Mouse (Mus musculus) olfactory bulb, adult 2 months (tissue): ENCODE data around the gene Pltp.

Experiments
- CTCF ChIP-seq: fragments of 200-500 bp; IDR thresholded peaks from 2 replicates; pipeline ENCODE4 v1.5.1; 2012; ENCODE audit warnings: low read depth, mild to moderate bottlenecking, low read length, moderate library complexity; ENCODE audit not compliant: insufficient read depth
- POLR2A ChIP-seq: fragments of 200-500 bp; IDR thresholded peaks from 2 replicates; pipeline ENCODE4 v1.6.1; 2012; ENCODE audit warnings: mild to moderate bottlenecking, low read depth, low read length, moderate library complexity; ENCODE audit not compliant: insufficient read depth

GRCm38 (mm10) chr2:164803921-164804313 lies 53.6 kb downstream of the Pltp start:
- TF ChIP-seq CTCF = no peak
- TF ChIP-seq POLR2A = no peak
